Comparison of ENCODE assay signal across 9 mouse cellular contexts in the genomic region with DNA sequence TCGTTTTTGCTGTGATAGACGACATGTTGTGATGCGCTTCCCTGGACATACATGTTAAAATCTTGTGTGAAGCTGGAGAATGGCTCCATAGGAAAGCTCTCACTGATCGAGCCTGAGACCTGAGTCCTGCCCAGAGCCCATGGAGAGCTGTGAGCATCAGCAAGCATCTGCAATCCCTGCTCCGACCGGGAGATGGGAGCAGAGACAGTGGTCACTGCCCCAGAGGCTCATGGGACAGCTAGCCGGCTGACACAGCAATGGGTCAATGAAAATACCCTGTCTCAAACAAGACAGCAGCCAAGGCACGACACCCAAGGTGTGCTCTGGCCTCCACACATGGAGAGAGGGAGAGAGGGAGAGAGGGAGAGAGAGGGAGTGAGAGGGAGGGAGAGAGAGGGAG. TPM values are rescaled to one million over a fixed set of nuclear protein-coding genes. Genes with fewer than 3 reads are reported as not detected.
DNase-seq lines count a peak whose midpoint lies in the region; ATAC-seq and TF ChIP-seq lines count a peak whose summit lies in the region.
"Had no signal": no experiment of that assay in that cellular context is flagged by ENCODE, and none has a peak within 500 bp of the region (broad histone marks: within the 10 kb centered on the region; RNA-seq: fewer than 3 reads in every experiment).

No protein-coding gene starts in this region.

- H3K4me3 ChIP-seq in heart, postnatal 0 days (ENCODE audit: low read depth, low read length) = no peak overlapping the region
- H3K4me3 ChIP-seq: embryonic facial prominence, embryonic 12.5 days had no signal

- H3K4me2 ChIP-seq in heart, postnatal 0 days (ENCODE audit: low read depth, low read length) = no peak overlapping the region
- H3K4me2 ChIP-seq: embryonic facial prominence, embryonic 12.5 days had no signal

- no peaks in the 10 kb centered on the region for H3K36me3 ChIP-seq in heart, postnatal 0 days (replicated peaks; ENCODE audit: control insufficient read depth, insufficient read depth, low read length)
- H3K36me3 ChIP-seq: embryonic facial prominence, embryonic 12.5 days had no signal

- TF ChIP-seq EP300 in heart, postnatal 0 days (IDR thresholded peaks at IDR 0.05; ENCODE audit: low read depth) = no peak

- 46% methylated on average over 8 of the region's 8 CpGs for WGBS in heart, postnatal 0 days

- H3K9ac ChIP-seq in heart, postnatal 0 days (replicated peaks; ENCODE audit: low read depth, low read length) = no peak overlapping the region
- H3K9ac ChIP-seq: embryonic facial prominence, embryonic 12.5 days had no signal

- DNase-seq in heart, postnatal 0 days (ENCODE audit: low spot score) = no peak
- DNase-seq in heart, adult 8-10 months (ENCODE audit: low spot score) = no peak
- DNase-seq in ES-CJ7 (ENCODE audit: low read depth, low spot score) = peak; percentile 26
- peak; percentile 56 for DNase-seq in embryo, embryonic 11 days
- DNase-seq in lung, postnatal 14 days = peak; percentile 45
- no peak for DNase-seq in layer of hippocampus, postnatal 14 days (ENCODE audit: low spot score in 2 of 2)
- no peak for DNase-seq in frontal cortex, adult 2 months (ENCODE audit: extremely low spot score in 1 of 2, low spot score in 1 of 2)

- no peaks in the 10 kb centered on the region for H3K4me1 ChIP-seq in heart, postnatal 0 days (ENCODE audit: control insufficient read depth, insufficient read depth)

- no peak overlapping the region for H3K27ac ChIP-seq in heart, postnatal 0 days (ENCODE audit: low read depth)
- H3K27ac ChIP-seq: embryonic facial prominence, embryonic 12.5 days had no signal

- no peak for ATAC-seq in heart, postnatal 0 days (ENCODE audit: insufficient read depth, low read depth)
- ATAC-seq in megakaryocyte-erythroid progenitor cell, adult 5-6 weeks (replicated peaks; ENCODE audit: low FRiP score, low TSS enrichment, poor library complexity, severe bottlenecking) = no peak

- TF ChIP-seq CTCF in heart, postnatal 0 days (IDR thresholded peaks at IDR 0.05; ENCODE audit: low read depth) = peak; percentile 15; the same call in 1 of the 2 replicates

- no peaks in the 10 kb centered on the region for H3K9me3 ChIP-seq in heart, postnatal 0 days (replicated peaks; ENCODE audit: control insufficient read depth, low read length)
- H3K9me3 ChIP-seq: embryonic facial prominence, embryonic 12.5 days had no signal

- no peaks in the 10 kb centered on the region for H3K27me3 ChIP-seq in heart, postnatal 0 days (ENCODE audit: control insufficient read depth, insufficient read depth, low read length)
- H3K27me3 ChIP-seq: embryonic facial prominence, embryonic 12.5 days had no signal

RNA-seq across cellular contexts. Expression of gene Phc2, which starts 26.6 kb away (rescaled TPM):
- total RNA-seq in heart, postnatal 0 days (2014; rRNA removed; ENCODE audit: low replicate concordance) = 47.7 and 51.6 TPM in 2 replicates
- polyA plus RNA-seq in heart, postnatal 0 days (2015; fragmentation: Nextera tagmentation; extraction: Ambion mirVana) = 17.5 and 22.0 TPM in 2 replicates
- 10 to 100 TPM; 26.8 to 38.7 (median 30.2) TPM for total RNA-seq in heart, adult 8-10 months (2022)
- total RNA-seq in layer of hippocampus, postnatal 14 days (2021) = 10 to 100 TPM; 83.0 to 86.4 TPM
- total RNA-seq in megakaryocyte-erythroid progenitor cell, adult 5-6 weeks (2014; fragmentation: Nextera tagmentation) = 56.5 and 63.9 TPM in 2 replicates
- total RNA-seq in megakaryocyte-erythroid progenitor cell, adult 5-6 weeks (2017) = 14.5 and 18.1 TPM in 2 replicates
- 104 and 110 TPM in 2 replicates for polyA plus RNA-seq in frontal cortex, adult 2 months (2012; rRNA removed)

Comparison
In these comparisons a context has a peak if more than half of its experiments do, and no peak if none do; other contexts are left out.
1. DNase-seq: peak in ES-CJ7 (single experiment), embryo, embryonic 11 days (single experiment) and lung, postnatal 14 days (single experiment); none in heart, postnatal 0 days (single experiment), heart, adult 8-10 months (single experiment), layer of hippocampus, postnatal 14 days (0 of 2) and frontal cortex, adult 2 months (0 of 2).